13 mouse cellular contexts compared by ENCODE assay signal in the genomic region with DNA sequence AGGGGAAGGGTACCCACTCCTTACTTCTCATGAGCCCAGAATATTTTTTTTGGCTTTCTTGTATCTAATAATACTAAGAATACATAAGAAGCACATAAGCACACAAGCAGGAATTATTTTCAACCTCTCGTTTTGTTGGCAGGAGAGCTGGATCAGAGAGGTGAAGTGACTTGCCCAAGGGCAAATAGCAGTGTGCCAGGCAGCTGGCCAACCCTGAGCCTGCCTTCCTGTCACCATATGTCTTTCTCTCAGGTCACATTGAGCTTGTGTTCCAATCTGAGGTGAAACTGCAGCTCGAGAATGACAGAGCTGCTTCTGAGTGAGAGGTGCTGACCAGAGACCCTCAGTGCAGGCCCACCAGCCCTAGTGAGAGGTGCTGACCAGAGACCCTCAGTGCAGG. TPM values are rescaled to one million over a fixed set of nuclear protein-coding genes. Genes with fewer than 3 reads are reported as not detected.
DNase-seq lines count a peak whose midpoint lies in the region.
"Had no signal": no experiment of that assay in that cellular context is flagged by ENCODE, and none has a peak within 500 bp of the region (broad histone marks: within the 10 kb centered on the region; RNA-seq: fewer than 3 reads in every experiment).

No protein-coding gene starts in this region.

- DNase-seq in kidney, adult 8-10 months = peak; percentile 48 to 57
- no peak for DNase-seq in kidney, postnatal 10 days
- DNase-seq in adrenal gland, postnatal 14 days = peak; percentile 61
- DNase-seq in cerebellum, adult 11-12 months = peak; percentile 56
- DNase-seq in cerebellum, postnatal 36 days = peak; percentile 40 to 57
- no peak for DNase-seq in left cerebral cortex, postnatal 10 days (ENCODE audit: extremely low spot score in 1 of 2, low spot score in 2 of 2)
- no peak for DNase-seq in embryo, embryonic 11 days
- DNase-seq: heart, adult 2 months; layer of hippocampus, postnatal 36 days; lung, postnatal 14 days; right cerebral cortex, adult 18-20 months; spleen, adult 18-20 months had no signal

- intact Hi-C loops in left cerebral cortex, postnatal 10 days (cut with DNase I) = no loop called here

RNA-seq across cellular contexts. Expression of gene Galnt16, which starts 15.8 kb away (rescaled TPM):
- total RNA-seq in adrenal gland, postnatal 14 days (2021) = 11.3 and 14.6 TPM in 2 replicates
- 10 to 100 TPM; 54.7 to 61.1 TPM for total RNA-seq in left cerebral cortex, postnatal 10 days (2021)
- total RNA-seq: MEL had no signal

Comparison
In these comparisons a context has a peak if more than half of its experiments do, and no peak if none do; other contexts are left out.
1. DNase-seq: peak in kidney, adult 8-10 months (2 of 2), adrenal gland, postnatal 14 days (single experiment), cerebellum, adult 11-12 months (single experiment) and cerebellum, postnatal 36 days (2 of 2); none in kidney, postnatal 10 days (single experiment), left cerebral cortex, postnatal 10 days (0 of 2) and embryo, embryonic 11 days (single experiment).